Mouse (Mus musculus) layer of hippocampus, adult 8-10 months (tissue): ENCODE data around the gene Adam17. TPM values are rescaled to one million over a fixed set of nuclear protein-coding genes. Genes with fewer than 3 reads are reported as not detected.
"Not testable (repeated sequence)": the region's sequence is repeated elsewhere in the genome, so short reads cannot be mapped to it uniquely, and the experiment has no call there.

Experiments used
- DNase-seq, 2 experiments: peaks; one replicate each; pipeline ENCODE4 v3.0.0; 2022; ENCODE audit warnings: low spot score in 2 of 2
- total RNA-seq, 4 experiments: library from RNA; stranded (reverse); gene quantifications; 2 replicates each; pipeline ENCODE4 v1.2.4; 2022

Gene Adam17
- 10 to 100 TPM; 18.5 to 21.0 (median 19.5) TPM for total RNA-seq

DNA sequence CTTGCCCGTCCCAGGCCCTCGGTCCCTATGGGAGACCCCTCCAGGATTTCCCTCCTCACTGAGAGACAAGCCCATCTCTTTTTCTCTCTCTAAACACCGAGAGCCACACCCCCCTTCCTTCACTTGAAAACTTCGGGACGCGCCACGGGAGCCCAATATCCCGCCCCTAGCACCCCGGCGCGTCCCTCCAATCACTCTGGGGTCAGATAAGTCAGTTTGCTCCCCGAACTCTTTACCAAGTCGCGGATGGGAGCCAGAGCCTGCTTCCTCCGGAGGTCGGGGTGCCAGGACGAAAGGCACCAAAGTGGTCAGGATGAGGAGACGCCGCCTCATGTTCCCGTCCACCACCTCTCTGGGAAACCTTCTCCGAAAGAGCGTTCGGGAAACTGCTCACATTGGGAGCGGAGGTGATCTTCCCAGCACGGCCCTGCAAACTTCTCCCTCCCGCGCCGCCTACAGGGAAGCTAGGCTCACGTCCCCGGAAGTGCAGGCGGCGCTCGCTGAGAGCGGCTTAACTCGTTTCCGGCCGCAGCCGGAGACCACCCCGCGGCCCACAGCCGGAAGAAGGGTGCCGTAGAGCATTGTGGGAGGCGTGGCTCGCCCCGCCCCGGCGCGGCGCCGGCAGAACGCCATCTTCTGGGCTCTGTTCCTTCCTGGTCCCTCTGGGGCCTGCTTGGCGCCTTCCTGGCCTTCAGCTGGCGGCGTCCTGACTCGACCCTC is at the start of gene Adam17:
Gene Adam17, minus strand, starts transcription at position 533 of the 720 bp plus-strand sequence.
- DNase-seq, result peak; percentile 91 to 96

DNA sequence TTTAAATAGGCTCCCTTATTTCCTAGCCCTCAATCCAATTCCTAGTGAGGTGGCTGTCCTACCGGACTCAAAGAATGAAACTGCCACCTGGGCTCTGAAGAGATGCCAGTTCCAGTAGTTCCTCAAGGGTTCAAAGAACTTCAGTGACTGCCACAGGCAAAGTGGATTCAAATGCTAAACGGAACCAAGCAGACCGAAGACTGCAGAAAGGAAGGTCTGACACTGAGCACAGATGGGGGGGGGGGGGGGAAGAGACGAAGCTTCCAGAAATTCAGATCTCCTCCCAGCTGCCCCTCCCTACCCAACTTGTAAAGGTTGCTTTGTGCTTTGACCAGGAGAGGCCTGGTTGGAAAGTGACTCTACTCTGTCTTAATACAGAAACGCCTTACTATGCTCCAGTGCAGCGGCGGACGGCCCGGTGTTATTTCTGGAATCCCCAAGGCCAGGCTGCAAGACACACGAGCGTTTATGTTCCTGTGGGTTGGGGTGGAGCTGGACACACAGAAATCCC is 45.2 kb upstream of the Adam17 start:
- DNase-seq, result peak in 1 of 2 experiments; percentile 25

DNA sequence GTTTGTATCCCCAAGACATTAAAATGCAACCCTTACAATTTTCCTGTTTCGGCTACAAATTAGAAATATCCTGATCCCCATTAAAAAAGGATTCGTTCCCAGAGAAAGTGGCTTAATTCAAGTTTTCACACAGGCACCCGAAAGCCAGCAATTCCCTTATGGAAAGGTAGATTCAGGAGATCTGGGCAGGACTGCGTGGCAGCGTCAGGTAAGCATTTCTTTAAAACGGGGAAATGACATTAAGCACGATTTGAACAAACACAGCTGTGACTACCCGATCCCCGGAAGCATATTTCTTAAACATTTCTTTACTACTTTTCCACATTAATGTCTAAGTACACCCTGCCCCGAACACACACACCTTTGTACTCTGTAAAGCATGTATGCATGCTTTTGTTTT is 44.7 kb upstream of the Adam17 start:
- no peak for DNase-seq

DNA sequence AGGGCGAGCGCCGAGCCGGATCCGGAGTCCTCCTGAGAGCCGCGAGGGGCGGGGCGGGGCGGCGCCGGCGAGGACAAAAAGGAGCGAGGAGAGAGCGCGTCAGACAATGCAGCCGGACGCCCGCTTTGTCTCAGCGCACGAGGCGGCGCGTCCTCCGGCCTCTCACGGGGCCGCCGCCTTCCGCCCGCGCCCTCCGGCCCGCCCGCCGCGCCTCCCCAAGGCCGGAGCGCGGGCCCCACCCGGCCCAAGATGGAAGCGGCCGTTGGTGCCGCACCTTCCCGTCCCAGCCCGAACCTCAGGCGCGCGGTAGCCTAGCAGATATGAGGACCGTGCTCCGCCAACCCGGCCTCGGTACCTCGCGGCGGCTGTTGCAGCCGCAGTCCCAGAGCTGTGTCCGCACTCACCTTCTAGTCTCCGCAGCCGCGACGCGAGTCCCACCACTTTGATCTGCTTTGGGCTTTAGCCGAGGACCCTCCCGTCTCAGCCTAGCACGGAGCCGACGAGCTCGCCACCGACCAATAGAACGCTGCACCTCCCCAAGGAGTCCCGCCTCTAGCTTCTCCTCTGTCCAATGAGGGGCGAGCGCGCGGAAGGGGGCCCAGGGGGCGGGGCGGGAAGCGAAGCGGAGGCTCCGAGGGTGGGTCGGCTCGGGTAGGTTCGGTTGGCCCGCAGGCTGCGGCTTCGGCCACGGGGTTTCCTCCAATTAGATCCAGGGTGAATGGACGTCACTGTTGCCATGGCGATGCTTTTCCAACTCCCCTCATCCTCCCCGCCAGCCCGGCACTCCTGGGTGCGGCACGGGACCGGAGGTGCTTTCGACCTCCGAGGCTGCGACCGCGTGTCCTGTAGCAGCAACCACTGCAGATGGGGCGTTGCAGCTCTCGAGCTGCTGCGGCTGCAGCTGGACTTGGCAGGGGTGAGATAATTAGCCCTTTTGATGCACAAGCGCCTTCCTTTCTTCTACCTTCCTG is 44.0 kb upstream of the Adam17 start, which contains the start of gene Ywhaq:
Gene Ywhaq, minus strand, starts transcription at position 538 of the 971 bp plus-strand sequence.
- DNase-seq, result peak; percentile 98

DNA sequence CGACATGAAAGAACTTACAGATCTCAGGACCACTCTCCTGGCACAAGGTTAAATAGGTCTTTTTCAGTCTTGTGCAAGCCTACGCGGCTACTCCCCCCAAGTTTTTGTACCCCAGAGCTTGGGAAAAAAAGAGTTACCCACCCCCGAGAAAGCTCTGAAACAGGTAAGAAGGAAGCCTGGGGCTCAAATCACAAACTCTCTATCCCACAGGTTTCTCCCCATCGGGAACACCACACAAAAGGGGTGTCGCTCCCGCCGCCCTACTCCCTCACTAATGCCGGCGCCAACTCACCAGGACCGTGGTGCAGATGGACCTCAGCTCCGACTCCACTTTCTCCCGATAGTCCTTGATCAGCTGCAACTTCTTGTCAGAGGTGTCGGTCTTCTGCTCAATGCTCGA is 43.1 kb upstream of the Adam17 start:
- no peak for DNase-seq

DNA sequence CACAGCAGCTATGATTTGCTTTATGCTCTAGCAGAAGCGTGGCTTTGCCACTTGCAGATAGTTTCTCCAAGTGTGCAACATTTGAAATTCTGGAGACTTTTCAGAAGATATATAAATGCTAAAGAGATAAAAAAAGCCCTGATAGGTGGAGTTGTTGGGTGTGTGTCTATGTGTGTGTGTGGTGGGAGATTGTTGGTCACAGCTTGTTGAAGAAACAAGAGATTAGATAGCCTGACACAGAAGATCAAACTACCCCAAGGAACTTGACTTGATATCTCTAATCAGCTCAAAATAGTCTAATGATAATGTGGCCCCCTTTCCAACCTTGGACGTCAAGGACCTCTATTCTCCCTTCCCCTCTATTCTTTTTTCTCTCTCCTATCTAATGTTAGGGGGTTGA is 37.2 kb upstream of the Adam17 start:
- no peak for DNase-seq

DNA sequence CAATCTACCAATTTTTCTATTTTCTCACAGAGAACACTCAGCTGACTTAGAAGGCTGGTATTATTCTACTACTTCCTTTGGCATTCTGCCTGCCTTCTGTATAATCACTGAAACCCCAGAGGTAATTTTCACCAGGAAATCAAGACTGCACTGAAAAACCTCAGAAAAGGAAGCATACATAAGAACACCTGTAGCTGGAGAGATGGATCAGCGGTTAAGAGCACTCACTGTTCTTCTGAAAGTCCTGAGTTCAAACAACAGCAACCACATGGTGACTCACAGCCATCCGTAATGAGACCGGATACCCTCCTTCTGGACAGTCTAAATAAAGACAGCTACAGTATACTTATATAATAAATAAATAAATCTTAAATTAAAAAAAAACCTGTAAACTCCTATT is 36.2 kb upstream of the Adam17 start:
- DNase-seq, result no peak

DNA sequence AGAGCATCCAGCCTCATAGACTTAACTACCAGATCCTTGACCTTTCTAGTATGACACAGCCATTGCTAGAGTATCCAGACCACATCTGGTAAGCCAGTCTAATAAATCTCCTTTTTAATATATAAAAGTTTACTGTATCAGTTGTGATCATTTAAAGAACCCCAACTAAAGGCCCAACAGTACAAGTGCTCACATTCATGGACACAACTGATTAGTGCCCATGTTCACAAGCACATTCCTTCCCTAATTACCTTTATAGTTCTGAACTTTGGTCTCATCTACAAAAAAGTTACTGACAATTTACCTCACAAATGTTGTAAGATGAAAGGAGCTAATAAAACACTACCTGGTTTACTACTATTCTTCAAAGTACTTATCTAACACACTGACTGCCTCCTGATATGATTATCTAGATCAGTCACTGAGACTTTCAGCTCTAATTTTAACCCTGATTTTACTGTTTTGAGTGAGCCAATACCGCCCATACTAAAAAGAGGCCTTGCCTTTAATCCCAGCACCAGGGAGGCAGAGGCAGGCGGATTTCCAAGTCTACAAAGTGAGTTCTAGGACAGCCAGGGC is 35.4 kb upstream of the Adam17 start:
- DNase-seq, result no peak

DNA sequence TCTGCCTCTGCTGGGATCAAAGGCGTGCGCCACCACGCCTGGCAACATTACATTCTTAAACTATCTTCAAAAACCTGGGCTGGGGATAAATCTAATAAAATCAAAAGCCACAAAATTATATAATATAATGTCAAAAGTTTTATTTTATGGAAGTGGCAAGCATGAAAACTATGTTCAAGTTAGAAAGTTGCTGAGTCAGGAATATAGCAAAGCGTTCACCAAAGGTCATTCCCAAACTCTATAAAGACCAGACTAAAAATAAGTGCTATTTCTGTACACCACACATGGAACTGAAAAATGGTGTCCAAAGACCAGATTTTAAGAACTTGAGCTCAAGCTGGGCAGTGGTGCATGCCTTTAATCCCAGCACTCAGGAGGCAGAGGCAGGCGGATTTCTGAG is 29.3 kb upstream of the Adam17 start:
- DNase-seq, result no peak

DNA sequence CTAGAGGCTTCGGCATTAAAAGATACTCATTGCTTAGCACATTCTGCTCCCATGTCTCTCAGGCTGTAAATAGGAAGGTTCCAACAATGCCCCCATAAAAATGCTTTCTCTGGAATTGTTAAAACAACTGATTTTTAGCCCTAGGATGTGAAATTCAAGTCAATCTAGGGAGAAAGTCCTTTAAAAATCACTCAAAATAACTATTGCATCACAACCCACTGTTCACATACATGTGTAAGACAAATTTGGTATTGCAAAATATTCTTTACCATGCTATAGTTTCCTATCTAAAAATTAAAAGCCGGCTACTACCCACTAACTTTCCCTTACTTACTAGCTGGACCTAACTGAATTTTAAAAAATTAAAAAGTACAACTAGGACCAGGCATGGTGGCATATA is 12.8 kb upstream of the Adam17 start:
- no peak for DNase-seq

DNA sequence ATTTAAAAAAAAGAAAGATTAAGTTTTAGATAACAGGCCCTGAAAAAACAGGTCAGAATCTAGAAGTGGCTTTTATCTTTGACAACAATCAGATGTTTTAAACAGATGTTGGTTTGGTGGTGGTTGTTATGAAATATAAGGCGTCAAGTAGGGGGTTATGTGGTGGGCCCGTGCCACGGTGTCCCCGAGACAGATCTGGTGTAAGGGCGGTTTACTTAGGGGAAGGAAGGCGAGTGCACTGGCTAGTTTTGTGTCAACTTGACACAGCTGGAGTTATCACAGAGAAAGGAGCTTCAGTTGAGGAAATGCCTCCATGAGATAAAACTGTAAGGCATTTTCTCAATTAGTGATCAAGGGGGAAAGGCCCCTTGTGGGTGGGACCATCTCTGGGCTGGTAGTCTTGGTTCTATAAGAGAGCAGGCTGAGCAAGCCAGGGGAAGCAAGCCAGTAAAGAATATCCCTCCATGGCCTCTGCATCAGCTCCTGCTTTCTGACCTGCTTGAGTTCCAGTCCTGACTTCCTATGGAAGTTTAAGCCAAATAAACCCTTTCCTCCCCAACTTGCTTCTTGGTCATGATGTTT is 5.4 kb upstream of the Adam17 start:
- DNase-seq, result not testable (repeated sequence)

DNA sequence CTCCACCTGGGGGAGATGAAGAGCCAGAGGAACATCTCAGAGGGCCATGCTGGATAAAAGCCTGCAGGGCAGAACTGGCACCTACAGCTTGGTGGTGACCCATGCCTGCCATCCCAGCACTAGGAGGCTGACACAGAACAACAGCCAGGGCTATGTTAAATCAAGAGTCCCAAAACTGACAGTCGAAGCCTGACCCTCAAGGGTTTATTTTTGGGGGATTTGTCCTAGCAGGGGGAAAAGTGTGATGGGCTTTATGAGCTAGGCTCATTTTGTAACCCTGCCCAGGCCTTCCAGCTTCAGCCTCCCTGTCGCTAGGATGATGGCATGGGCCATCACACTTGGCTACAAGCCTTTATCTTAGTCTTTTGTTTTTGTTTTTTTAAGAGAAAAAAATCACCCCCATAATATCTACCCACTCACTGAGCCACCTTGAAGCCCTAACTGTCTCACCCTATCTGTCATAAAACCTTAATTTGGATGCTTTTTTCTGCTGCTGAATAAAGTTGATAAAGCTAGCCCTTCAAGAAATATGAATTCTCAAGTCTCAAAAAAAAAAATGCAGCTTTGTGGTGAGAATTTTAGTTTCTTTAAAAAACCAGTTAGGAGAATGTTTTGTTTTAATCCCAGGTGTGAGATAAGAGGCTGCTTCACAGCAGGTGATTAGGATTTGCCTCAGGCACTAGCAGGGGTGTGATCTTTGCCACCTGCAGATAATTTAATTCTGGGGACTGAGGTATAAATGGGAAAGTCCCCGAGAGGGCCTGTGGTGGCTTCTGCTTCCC is 2.1 kb upstream of the Adam17 start:
- DNase-seq, result no peak

DNA sequence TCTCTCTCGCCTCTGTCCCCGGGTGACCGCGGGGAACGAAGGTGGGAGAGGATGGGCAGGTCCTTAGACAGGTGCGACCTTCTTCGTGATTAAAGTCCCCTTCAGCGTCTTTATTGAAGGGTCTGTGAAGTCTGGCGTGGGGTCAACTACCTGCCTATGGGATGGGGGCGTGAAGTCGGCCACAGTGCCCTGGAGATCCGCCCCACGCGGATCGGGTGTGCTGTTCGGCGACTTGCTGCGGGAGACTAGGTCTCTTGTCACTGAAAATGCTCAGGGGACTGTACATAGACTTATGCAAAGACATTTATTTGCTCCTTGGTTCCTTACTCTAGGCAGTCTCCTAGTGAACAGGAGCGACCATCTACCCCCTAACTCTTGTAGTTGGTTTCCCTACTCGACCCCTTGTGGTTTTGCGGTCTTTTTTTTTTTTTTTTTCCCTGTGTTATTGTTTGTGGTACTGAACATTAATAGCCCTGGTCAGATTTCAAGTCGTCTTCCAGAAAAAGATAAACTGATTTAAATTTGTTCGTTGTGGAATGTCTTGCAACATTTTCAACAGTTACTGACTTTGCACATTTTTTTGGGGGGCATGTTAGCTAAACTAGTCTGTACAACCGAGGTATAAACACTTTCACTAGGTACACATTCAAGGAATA is 516 bp upstream of the Adam17 start:
- no peak for DNase-seq

DNA sequence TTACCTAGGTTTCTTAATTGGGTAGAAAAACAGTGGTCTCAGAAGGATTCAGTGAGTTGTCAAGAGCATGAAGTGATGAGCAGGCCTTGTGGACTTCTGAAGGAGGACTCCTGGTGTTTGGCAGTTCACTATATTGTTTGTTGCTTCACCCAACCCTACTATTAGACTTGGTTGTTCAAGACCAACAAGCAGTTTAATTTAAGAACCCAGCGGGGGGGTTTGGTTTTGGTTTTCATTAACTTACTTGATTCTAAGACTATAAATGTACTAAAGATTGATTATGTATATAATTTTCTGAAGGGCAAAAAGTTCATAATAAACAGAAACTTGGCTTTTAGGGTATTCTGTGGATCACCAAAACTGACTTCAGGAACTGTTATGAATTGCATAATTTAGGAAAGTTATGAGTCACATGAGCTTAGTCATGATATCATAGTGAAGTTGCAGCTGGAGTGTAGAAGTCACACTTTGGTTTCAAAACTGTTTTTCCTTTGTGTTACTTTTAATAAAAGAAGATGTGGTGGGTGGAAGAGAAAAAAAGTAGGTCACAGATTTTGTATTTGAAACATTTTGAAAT is 3.3 kb downstream of the Adam17 start:
- DNase-seq, result no peak

DNA sequence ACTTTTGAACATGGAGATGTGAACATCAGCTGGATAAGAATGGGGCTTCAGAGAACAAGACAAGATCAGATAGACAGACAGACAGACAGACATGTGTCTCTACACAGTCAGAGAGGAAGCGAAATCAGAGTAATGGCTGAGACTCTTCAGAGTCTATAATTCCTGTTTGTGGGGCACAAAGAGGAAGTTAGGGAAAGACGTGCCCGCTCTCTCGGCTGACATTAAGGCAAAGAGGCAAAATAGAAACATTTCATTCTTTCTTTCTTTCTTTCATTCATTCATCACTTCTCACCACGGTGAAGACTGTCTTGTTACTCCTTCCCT is 4.4 kb downstream of the Adam17 start:
- DNase-seq, result no peak

DNA sequence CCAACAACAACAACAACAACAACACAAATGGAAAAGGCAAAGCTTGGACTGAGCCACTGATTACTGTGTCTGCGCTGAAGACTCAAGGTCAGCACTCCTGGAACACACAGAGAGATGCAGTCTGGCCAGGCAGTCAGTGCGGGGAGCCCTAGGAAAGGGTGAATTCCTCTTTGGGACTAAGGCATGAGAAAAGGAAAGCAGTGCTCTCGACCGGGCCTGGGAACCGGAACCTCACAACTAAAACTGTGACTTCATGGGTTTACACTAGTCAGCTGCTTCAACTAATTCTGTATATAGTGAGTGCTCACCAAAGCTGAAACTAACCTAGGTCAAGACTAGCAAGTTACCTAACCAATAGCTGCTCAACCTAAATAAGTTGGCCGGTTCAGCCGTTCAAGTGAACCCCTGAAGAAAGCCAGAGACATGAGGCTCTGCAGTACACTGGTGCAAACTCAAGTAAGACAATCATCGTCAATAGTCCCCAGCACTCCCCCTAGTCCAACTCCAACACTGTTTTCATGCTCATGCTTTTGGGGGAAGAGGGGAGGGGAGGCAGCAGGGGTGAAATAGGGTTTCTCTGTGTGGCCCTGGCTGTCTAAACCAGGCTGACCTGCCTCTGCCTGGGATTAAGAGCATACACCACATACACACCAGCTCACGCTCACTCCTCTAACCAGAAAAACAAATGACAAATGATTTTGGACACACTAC is 4.9 kb downstream of the Adam17 start:
- DNase-seq, result no peak

DNA sequence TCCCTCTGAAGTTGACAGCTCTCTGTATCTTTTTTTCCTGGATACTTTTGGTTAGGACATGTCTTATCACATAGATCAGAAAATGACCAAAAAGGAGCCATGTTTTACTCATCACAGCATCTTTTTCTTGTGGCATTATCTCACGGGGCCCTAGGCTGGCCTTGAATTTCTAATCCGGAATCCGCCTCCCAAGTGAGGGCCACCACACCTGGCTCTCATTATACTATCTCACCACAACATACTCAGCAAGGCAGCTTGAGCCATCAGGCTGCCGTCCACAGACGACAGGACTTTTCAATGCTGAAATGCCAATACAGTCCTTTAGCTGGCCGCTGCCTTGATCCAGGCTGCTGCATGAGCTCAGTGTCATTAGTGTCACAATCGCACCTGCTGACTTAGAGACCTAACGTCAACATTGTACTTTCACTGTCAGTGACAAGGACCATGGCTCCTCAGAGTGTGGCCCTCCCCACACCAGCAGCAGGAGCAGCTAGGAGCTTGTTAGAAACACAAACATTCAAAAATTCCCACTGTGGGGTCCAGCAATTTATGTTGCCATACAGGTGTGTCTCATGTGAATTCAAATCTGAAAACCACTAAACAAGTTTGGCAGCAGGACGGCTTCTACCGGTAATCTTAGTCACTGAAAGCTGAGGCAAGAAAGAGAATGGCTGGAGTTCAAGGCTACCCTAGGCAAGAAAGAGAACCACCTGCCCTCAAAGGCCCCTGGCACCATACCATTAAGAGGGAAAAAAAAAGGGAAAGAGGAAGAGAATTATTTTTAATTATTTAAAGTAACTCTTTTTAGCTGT is 8.6 kb downstream of the Adam17 start:
- DNase-seq, result no peak

DNA sequence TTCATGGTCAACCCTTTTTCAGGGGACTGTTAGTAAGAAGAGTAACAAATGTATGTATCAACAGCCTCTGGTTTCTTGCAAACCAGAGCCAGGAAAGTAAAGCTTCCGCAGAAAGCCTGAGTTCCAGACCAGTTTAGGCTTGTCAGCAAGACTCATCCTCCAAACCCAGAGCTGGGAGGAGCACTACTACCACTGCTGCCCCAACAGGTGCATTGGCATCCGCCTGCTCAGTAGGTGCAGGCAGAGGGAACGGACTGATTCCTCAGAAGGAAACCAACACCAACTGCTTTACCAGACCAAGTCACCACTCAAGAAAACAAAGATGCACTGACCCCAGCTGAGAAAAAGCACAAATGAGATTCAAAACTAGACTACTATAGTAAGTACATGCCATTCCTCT is 10.2 kb downstream of the Adam17 start:
- no peak for DNase-seq
